Mouse (Mus musculus): ENCODE measurements around the gene Bicd2. TPM values are rescaled to one million over a fixed set of nuclear protein-coding genes. Genes with fewer than 3 reads are reported as not detected.

The Bicd2 gene
- polyA plus RNA-seq, 1 experiment from 2014 or later: 26.2 TPM

DNA sequence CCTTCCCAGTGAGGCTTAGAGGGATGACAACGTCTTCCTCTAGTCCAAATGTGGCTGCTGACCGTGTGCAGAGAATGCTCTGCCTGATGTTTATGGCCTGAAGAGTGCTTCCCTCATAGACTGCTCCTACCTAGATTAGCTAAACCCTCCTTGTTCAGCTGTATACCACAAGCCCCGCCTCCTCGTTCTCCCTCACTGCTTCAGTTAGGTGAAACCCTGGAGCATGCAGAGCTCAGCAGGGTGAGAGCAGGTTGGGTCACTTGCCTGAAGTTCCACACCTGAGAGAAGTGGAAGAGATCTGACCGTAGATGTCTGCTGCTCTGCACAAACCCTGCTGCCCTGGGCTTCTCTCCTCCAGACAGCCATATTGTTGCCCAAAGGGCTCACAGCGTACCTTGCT is 33.3 kb downstream of the Bicd2 start:
- no peaks in the 10 kb centered on the region for H3K9me3 ChIP-seq (replicated peaks; ENCODE audit: control insufficient read depth, low read length, poor library complexity, severe bottlenecking)
- peaks cover 34% of the 10 kb centered on the region for H3K36me3 ChIP-seq (ENCODE audit: control insufficient read depth, insufficient read depth, low read length)
- H3K4me1 ChIP-seq (ENCODE audit: control insufficient read depth, insufficient read depth, low read length): no peaks in the 10 kb centered on the region
- ATAC-seq: no peak
- H3K4me2 ChIP-seq (ENCODE audit: low read length): no peak overlapping the region
- no peak overlapping the region for H3K9ac ChIP-seq (ENCODE audit: low read depth, low read length)
- H3K27ac ChIP-seq (ENCODE audit: low read length): no peak overlapping the region
- 87% methylated on average over 6 of the region's 6 CpGs for WGBS
- H3K27me3 ChIP-seq (ENCODE audit: control insufficient read depth, insufficient read depth, low read depth, low read length): no peaks in the 10 kb centered on the region
- no peak overlapping the region for H3K4me3 ChIP-seq (ENCODE audit: low read depth, low read length)

DNA sequence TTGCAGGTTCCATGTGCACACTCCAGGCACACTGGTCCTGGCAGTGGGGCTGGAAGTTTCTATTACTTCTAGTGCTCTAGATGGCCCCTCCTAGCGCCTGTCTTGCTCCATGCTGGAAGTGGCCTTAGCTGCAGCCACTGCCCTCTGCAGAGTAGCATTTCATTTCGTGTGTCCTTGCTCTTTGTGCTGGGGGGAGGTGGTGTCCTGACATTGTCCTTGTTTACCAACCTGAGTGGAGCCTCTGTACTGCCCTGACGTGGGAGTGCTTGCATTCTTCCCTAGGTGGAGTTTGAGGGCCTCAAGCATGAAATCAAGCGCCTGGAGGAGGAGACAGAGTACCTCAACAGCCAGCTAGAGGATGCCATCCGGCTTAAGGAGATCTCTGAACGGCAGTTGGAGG is 36.2 kb downstream of the Bicd2 start:
- no peak overlapping the region for H3K9ac ChIP-seq (ENCODE audit: low read depth, low read length)
- H3K9me3 ChIP-seq (replicated peaks; ENCODE audit: control insufficient read depth, low read length, poor library complexity, severe bottlenecking): no peaks in the 10 kb centered on the region
- H3K27ac ChIP-seq (ENCODE audit: low read length): no peak overlapping the region
- H3K4me3 ChIP-seq (ENCODE audit: low read depth, low read length): no peak overlapping the region
- 86% methylated on average over 6 of the region's 6 CpGs for WGBS
- H3K27me3 ChIP-seq (ENCODE audit: control insufficient read depth, insufficient read depth, low read depth, low read length): no peaks in the 10 kb centered on the region
- no peaks in the 10 kb centered on the region for H3K4me1 ChIP-seq (ENCODE audit: control insufficient read depth, insufficient read depth, low read length)
- no peak overlapping the region for H3K4me2 ChIP-seq (ENCODE audit: low read length)
- no peak for ATAC-seq
- H3K36me3 ChIP-seq (ENCODE audit: control insufficient read depth, insufficient read depth, low read length): peaks cover 47% of the 10 kb centered on the region

DNA sequence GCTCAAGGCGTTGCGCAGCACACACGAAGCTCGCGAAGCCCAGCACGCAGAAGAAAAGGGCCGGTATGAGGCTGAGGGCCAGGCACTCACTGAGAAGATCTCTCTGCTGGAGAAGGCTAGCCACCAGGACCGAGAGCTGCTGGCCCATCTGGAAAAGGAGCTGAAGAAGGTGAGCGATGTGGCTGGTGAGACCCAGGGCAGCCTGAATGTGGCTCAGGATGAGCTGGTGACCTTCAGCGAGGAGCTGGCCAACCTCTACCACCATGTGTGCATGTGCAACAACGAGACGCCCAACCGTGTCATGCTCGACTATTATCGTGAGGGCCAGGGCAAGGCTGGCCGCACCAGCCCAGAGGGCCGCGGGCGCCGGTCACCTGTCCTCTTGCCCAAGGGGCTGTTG is 37.9 kb downstream of the Bicd2 start:
- Histone ChIP-seq H3K36me3 (ENCODE audit: control insufficient read depth, insufficient read depth, low read length) (peaks cover 61% of the 10 kb centered on the region), H3K9ac (ENCODE audit: low read depth, low read length) (no peak overlapping the region), H3K9me3 (replicated peaks; ENCODE audit: control insufficient read depth, low read length, poor library complexity, severe bottlenecking) (no peaks in the 10 kb centered on the region), H3K4me1 (ENCODE audit: control insufficient read depth, insufficient read depth, low read length) (no peaks in the 10 kb centered on the region), H3K4me3 (ENCODE audit: low read depth, low read length) (no peak overlapping the region), H3K4me2 (ENCODE audit: low read length) (no peak overlapping the region), H3K27ac (ENCODE audit: low read length) (no peak overlapping the region), H3K27me3 (ENCODE audit: control insufficient read depth, insufficient read depth, low read depth, low read length) (no peaks in the 10 kb centered on the region)
- ATAC-seq: no peak
- WGBS: 98% methylated on average over 20 of the region's 20 CpGs

- peak; percentile 52; the same call in 1 of the 2 replicates for ATAC-seq
- Histone ChIP-seq H3K9ac (ENCODE audit: low read depth, low read length) (no peak overlapping the region), H3K27ac (ENCODE audit: low read length) (peak overlapping the region; percentile 22; the same call in 1 of the 2 replicates), H3K4me1 (ENCODE audit: control insufficient read depth, insufficient read depth, low read length) (no peaks in the 10 kb centered on the region), H3K27me3 (ENCODE audit: control insufficient read depth, insufficient read depth, low read depth, low read length) (no peaks in the 10 kb centered on the region), H3K9me3 (replicated peaks; ENCODE audit: control insufficient read depth, low read length, poor library complexity, severe bottlenecking) (no peaks in the 10 kb centered on the region), H3K36me3 (ENCODE audit: control insufficient read depth, insufficient read depth, low read length) (peaks cover 65% of the 10 kb centered on the region), H3K4me2 (ENCODE audit: low read length) (no peak overlapping the region), H3K4me3 (ENCODE audit: low read depth, low read length) (no peak overlapping the region)
- WGBS: 21% methylated on average over 3 of the region's 3 CpGs
These were observed 39.8 kb downstream of the Bicd2 start for GRCm38 (mm10) chr13:49381230-49381629.

DNA sequence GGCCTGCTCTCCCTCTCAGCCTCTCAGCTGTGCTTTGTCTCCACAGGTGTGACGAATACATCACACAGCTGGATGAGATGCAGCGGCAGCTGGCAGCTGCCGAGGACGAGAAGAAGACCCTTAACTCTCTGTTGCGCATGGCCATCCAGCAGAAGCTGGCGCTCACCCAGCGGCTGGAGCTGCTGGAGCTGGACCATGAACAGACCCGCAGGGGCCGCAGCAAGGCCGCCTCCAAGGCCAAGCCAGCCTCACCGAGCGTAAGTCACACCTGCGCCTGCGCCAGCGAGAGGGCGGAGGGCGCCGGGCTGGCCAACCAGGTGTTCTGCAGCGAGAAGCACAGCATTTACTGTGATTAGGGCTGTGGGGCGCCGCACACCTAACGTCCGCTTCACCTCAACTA is 41.6 kb downstream of the Bicd2 start:
- 94% methylated on average over 23 of the region's 23 CpGs for WGBS
- Histone ChIP-seq H3K9me3 (replicated peaks; ENCODE audit: control insufficient read depth, low read length, poor library complexity, severe bottlenecking) (no peaks in the 10 kb centered on the region), H3K27ac (ENCODE audit: low read length) (no peak overlapping the region), H3K27me3 (ENCODE audit: control insufficient read depth, insufficient read depth, low read depth, low read length) (no peaks in the 10 kb centered on the region), H3K4me3 (ENCODE audit: low read depth, low read length) (no peak overlapping the region), H3K9ac (ENCODE audit: low read depth, low read length) (no peak overlapping the region), H3K36me3 (ENCODE audit: control insufficient read depth, insufficient read depth, low read length) (peaks cover 65% of the 10 kb centered on the region), H3K4me1 (ENCODE audit: control insufficient read depth, insufficient read depth, low read length) (no peaks in the 10 kb centered on the region), H3K4me2 (ENCODE audit: low read length) (no peak overlapping the region)
- ATAC-seq: no peak

GRCm38 (mm10) chr13:49384751-49385463 is 43.5 kb downstream of the Bicd2 start:
- no peaks in the 10 kb centered on the region for H3K27me3 ChIP-seq (ENCODE audit: control insufficient read depth, insufficient read depth, low read depth, low read length)
- H3K4me3 ChIP-seq (ENCODE audit: low read depth, low read length): no peak overlapping the region
- peaks cover 48% of the 10 kb centered on the region for H3K36me3 ChIP-seq (ENCODE audit: control insufficient read depth, insufficient read depth, low read length)
- no peak overlapping the region for H3K27ac ChIP-seq (ENCODE audit: low read length)
- no peaks in the 10 kb centered on the region for H3K4me1 ChIP-seq (ENCODE audit: control insufficient read depth, insufficient read depth, low read length)
- WGBS: 79% methylated on average over 16 of the region's 16 CpGs
- H3K9me3 ChIP-seq (replicated peaks; ENCODE audit: control insufficient read depth, low read length, poor library complexity, severe bottlenecking): no peaks in the 10 kb centered on the region
- H3K4me2 ChIP-seq (ENCODE audit: low read length): no peak overlapping the region
- no peak for ATAC-seq
- H3K9ac ChIP-seq (ENCODE audit: low read depth, low read length): no peak overlapping the region

DNA sequence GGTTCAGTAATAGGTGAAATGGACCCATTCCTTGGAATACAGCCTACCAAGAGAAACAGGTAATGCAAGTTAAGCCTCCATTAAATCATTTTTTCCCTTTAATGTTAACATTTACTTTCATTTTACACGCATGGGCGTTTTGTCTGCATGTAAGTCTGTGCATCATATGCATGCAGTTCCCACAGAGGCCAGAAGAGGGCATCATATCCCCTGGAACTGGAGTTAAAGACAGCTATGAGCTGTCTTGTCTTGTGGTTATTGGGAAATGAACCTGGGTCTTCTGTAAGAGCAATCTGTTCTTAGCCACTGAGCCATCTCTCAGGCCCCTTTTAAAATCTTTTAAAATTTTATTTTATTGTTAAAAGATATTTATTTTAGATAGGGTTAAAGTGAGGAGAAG is 50.0 kb downstream of the Bicd2 start:
- WGBS: 100% methylated on average over 2 of the region's 2 CpGs
- Histone ChIP-seq H3K27ac (ENCODE audit: low read length) (no peak overlapping the region), H3K27me3 (ENCODE audit: control insufficient read depth, insufficient read depth, low read depth, low read length) (no peaks in the 10 kb centered on the region), H3K4me3 (ENCODE audit: low read depth, low read length) (no peak overlapping the region), H3K4me2 (ENCODE audit: low read length) (no peak overlapping the region), H3K9me3 (replicated peaks; ENCODE audit: control insufficient read depth, low read length, poor library complexity, severe bottlenecking) (no peaks in the 10 kb centered on the region), H3K4me1 (ENCODE audit: control insufficient read depth, insufficient read depth, low read length) (no peaks in the 10 kb centered on the region), H3K9ac (ENCODE audit: low read depth, low read length) (no peak overlapping the region), H3K36me3 (ENCODE audit: control insufficient read depth, insufficient read depth, low read length) (peaks cover 8% of the 10 kb centered on the region)
- ATAC-seq: no peak

- Histone ChIP-seq H3K9ac (ENCODE audit: low read depth, low read length) (no peak overlapping the region), H3K4me2 (ENCODE audit: low read length) (no peak overlapping the region), H3K4me3 (ENCODE audit: low read depth, low read length) (no peak overlapping the region), H3K9me3 (replicated peaks; ENCODE audit: control insufficient read depth, low read length, poor library complexity, severe bottlenecking) (no peaks in the 10 kb centered on the region), H3K27ac (ENCODE audit: low read length) (no peak overlapping the region), H3K4me1 (ENCODE audit: control insufficient read depth, insufficient read depth, low read length) (no peaks in the 10 kb centered on the region), H3K27me3 (ENCODE audit: control insufficient read depth, insufficient read depth, low read depth, low read length) (no peaks in the 10 kb centered on the region), H3K36me3 (ENCODE audit: control insufficient read depth, insufficient read depth, low read length) (peaks cover 2% of the 10 kb centered on the region; the same call in 1 of the 2 replicates)
- 96% methylated on average over 1 of the region's 1 CpGs for WGBS
- no peak for ATAC-seq
These were observed 52.2 kb downstream of the Bicd2 start for GRCm38 (mm10) chr13:49393579-49393978.

DNA sequence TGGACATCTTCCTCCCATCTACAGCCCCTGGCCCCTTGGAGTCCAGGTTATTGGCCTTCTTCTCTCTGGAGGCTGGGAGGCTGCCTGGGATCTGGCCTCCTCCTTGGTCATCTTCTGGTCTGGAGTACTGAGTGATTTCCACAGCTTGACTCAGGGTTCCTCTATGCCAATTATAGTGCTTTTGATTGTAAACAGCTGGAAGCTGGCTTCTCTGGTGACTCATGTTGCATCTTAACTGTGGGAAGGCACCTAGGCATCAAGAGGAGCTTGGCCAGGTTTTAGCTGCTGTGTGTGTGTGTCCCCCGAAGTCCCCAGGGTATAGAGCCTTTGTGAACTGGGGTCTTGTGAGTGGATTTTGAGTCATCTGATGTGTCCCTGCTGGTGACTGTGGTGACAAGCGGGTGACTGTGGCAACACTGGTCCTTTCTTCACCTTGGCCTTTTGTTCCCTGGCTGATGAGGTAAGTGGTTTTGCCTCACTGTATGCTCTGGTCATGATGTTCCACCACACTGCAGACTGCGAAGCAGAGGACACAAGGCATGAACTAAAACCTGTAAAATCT is 53.6 kb downstream of the Bicd2 start:
- no peak overlapping the region for H3K9ac ChIP-seq (ENCODE audit: low read depth, low read length)
- no peak overlapping the region for H3K27ac ChIP-seq (ENCODE audit: low read length)
- no peak for ATAC-seq
- H3K4me1 ChIP-seq (ENCODE audit: control insufficient read depth, insufficient read depth, low read length): no peaks in the 10 kb centered on the region
- no peaks in the 10 kb centered on the region for H3K27me3 ChIP-seq (ENCODE audit: control insufficient read depth, insufficient read depth, low read depth, low read length)
- H3K4me2 ChIP-seq (ENCODE audit: low read length): no peak overlapping the region
- no peak overlapping the region for H3K4me3 ChIP-seq (ENCODE audit: low read depth, low read length)
- no peaks in the 10 kb centered on the region for H3K9me3 ChIP-seq (replicated peaks; ENCODE audit: control insufficient read depth, low read length, poor library complexity, severe bottlenecking)
- WGBS: 93% methylated on average over 3 of the region's 3 CpGs
- H3K36me3 ChIP-seq (ENCODE audit: control insufficient read depth, insufficient read depth, low read length): peaks cover 2% of the 10 kb centered on the region; the same call in 1 of the 2 replicates

All from midbrain, embryonic 16.5 days (tissue).